Mouse (Mus musculus) lung, embryonic 16.5 days (tissue): ENCODE results near the gene Anxa7. TPM values are rescaled to one million over a fixed set of nuclear protein-coding genes. Genes with fewer than 3 reads are reported as not detected.
A peak's percentile ranks its signal among the peaks of the same experiment; 100 is the strongest.

Source experiments
- ATAC-seq: fragments of 200-750 bp; cut with Nextera tagmentation; 2 replicates; pipeline ENCODE4 v1.8.0; 2017; ENCODE audit warnings: low read depth, mild to moderate bottlenecking, moderate library complexity
- H3K27ac ChIP-seq: fragments of 300-500 bp; sonication (generic); 2 replicates; pipeline ENCODE4 v1.5.1; 2014; ENCODE audit warnings: mild to moderate bottlenecking, control low read depth, low read length
- H3K27me3 ChIP-seq: fragments of 300-500 bp; sonication (generic); 2 replicates; pipeline ENCODE4 v1.6.1; 2014; ENCODE audit warnings: low read depth, low read length, mixed read lengths; ENCODE audit not compliant: control insufficient read depth, insufficient read depth
- H3K36me3 ChIP-seq: fragments of 300-500 bp; sonication (generic); 2 replicates; pipeline ENCODE4 v1.6.1; 2014; ENCODE audit warnings: low read length; ENCODE audit not compliant: control insufficient read depth, insufficient read depth
- H3K4me1 ChIP-seq: fragments of 300-500 bp; sonication (generic); replicated peaks from 2 replicates; pipeline ENCODE4 v1.6.1; 2014; ENCODE audit warnings: low read length, mixed read lengths; ENCODE audit not compliant: control insufficient read depth, insufficient read depth
- H3K4me2 ChIP-seq: fragments of 300-500 bp; sonication (generic); 2 replicates; pipeline ENCODE4 v1.6.1; 2014; ENCODE audit warnings: low read depth, low read length, control low read depth
- H3K4me3 ChIP-seq: fragments of 300-500 bp; sonication (generic); 2 replicates; pipeline ENCODE4 v1.5.1; 2014; ENCODE audit warnings: mild to moderate bottlenecking, low read length, control low read depth
- H3K9ac ChIP-seq: fragments of 300-500 bp; sonication (generic); 2 replicates; pipeline ENCODE4 v1.6.1; 2014; ENCODE audit warnings: low read length, control low read depth
- H3K9me3 ChIP-seq: fragments of 300-500 bp; sonication (generic); 2 replicates; pipeline ENCODE4 v1.6.1; 2016; ENCODE audit warnings: low read length; ENCODE audit not compliant: control insufficient read depth
- WGBS: fragments of 180-500 bp; shearing (Covaris S2); extraction: QIAGEN DNeasy Blood & Tissue Kit; methylation state at CpG from one replicate; pipeline ENCODE4 v1.1.7; 2014; 5-methylcytosine and 5-hydroxymethylcytosine counted together
- polyA plus RNA-seq: library from polyadenylated mRNA; unstranded; fragments of >200 nt; fragmentation: Nextera tagmentation; extraction: Ambion mirVana; gene quantifications from 2 replicates; pipeline ENCODE4 v1.2.1, GENCODE M21; 2015

The Anxa7 gene
- polyA plus RNA-seq, 1 experiment from 2014 or later = 45.4 TPM

DNA sequence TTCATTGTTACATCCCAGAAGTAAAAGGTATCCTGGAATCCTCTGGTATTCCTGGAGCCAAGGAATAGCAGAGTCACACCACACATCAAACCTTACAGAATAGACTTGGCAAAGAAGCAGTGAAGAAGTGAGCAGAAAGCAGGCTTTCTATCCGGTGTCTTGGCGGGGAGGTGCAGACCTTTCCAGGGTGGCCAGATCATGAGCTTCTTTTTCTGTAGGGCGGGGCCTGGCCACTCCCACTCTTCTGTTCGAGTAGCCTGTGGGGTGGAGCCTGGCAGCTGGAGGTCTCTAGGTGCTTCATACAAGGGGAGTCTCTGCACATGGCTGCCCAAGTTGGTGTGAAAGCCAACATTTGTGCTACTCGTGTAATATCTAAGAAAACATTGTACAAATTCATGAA, 1.3 kb upstream of the Anxa7 start:
- ATAC-seq = no peak
- H3K27me3 ChIP-seq = no peaks in the 10 kb centered on the region
- 24% methylated on average over 5 of the region's 5 CpGs for WGBS
- H3K9me3 ChIP-seq = no peaks in the 10 kb centered on the region
- no peak overlapping the region for H3K27ac ChIP-seq
- H3K9ac ChIP-seq = no peak overlapping the region
- H3K4me2 ChIP-seq = no peak overlapping the region
- H3K36me3 ChIP-seq = no peaks in the 10 kb centered on the region; the same call in 1 of the 2 replicates
- H3K4me3 ChIP-seq = no peak overlapping the region
- peaks cover 10% of the 10 kb centered on the region; the same call in 1 of the 2 replicates for H3K4me1 ChIP-seq

DNA sequence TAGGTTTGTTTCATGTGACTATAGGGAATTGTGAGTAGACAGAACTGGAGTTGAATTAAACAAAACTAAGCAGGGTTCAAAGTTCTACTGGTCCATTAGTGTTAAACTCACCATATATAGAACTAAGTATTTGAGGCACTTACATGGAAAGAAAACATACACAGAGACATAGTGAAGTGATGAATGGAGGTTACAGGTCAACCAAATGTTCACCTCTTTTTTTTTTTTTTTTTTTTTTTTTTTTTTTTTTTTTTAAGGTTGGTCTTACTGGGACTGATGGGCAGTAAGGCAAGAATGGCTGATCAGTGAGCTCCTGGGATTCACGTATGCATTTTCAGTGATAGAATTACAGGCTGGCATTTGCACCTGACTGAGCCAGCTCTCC, 254 bp upstream of the Anxa7 start:
- ATAC-seq = peak; percentile 16
- Histone ChIP-seq H3K27ac (peak overlapping the region; percentile 73), H3K27me3 (no peaks in the 10 kb centered on the region), H3K4me3 (peak overlapping the region; percentile 65), H3K4me1 (peaks cover 10% of the 10 kb centered on the region; the same call in 1 of the 2 replicates), H3K9ac (peak overlapping the region; percentile 78), H3K9me3 (no peaks in the 10 kb centered on the region), H3K4me2 (peak overlapping the region; percentile 69), H3K36me3 (no peaks in the 10 kb centered on the region; the same call in 1 of the 2 replicates)
- 57% methylated on average over 1 of the region's 1 CpGs for WGBS

DNA sequence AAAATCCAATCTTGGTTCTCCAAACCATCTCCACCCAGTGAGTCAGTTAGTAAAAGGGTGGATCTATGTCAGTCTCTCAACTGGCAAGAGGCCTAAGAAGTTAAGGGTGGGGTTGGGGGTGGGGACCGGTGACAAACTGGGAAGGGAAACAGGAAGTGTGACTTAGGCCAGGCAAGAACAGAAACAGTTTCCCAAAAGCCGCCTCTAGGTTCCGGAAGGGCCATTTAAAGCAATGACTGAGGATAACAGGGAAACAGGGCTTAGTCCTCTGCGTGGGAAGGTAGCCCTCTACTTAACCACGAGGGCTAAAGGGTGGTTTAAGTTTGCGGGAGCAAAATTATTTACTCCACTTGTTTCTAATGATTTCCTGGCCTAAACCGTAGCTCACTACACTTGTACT, 1.1 kb downstream of the Anxa7 start:
- H3K4me3 ChIP-seq = peak overlapping the region; percentile 65
- peak overlapping the region; percentile 69 for H3K4me2 ChIP-seq
- 10% methylated on average over 7 of the region's 7 CpGs for WGBS
- no peaks in the 10 kb centered on the region for H3K9me3 ChIP-seq
- ATAC-seq = peak; percentile 46; the same call in 1 of the 2 replicates
- no peaks in the 10 kb centered on the region for H3K27me3 ChIP-seq
- H3K4me1 ChIP-seq = peaks cover 10% of the 10 kb centered on the region; the same call in 1 of the 2 replicates
- peak overlapping the region; percentile 73 for H3K27ac ChIP-seq
- peak overlapping the region; percentile 78 for H3K9ac ChIP-seq
- no peaks in the 10 kb centered on the region for H3K36me3 ChIP-seq

DNA sequence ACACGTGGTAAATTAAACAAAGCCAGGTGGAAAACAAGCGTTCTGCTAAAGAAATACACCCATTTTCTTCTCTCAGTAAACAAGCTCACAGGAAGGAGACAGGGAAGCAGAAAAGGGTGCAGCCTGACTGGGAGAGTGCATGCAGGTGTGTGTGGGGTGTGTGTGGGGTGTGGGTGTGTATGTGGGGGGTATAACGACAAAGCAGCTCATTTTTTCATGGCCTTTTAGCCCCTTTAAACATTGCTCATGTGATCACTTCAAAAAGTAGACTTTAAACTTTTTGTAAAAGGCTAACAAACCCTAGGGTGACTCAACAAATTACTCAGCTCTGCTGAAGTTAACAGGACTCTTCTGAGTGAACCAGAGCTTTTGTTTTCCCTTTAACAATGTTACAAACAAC, 1.5 kb downstream of the Anxa7 start:
- Histone ChIP-seq H3K27me3 (no peaks in the 10 kb centered on the region), H3K27ac (0 out of 2 replicates have a peak overlapping the region, but pooled peaks have one; percentile 29), H3K9ac (no peak overlapping the region), H3K4me1 (peaks cover 10% of the 10 kb centered on the region; the same call in 1 of the 2 replicates), H3K4me3 (peak overlapping the region; percentile 65), H3K9me3 (no peaks in the 10 kb centered on the region), H3K4me2 (peak overlapping the region; percentile 69), H3K36me3 (no peaks in the 10 kb centered on the region)
- ATAC-seq = no peak
- 24% methylated on average over 3 of the region's 3 CpGs for WGBS

DNA sequence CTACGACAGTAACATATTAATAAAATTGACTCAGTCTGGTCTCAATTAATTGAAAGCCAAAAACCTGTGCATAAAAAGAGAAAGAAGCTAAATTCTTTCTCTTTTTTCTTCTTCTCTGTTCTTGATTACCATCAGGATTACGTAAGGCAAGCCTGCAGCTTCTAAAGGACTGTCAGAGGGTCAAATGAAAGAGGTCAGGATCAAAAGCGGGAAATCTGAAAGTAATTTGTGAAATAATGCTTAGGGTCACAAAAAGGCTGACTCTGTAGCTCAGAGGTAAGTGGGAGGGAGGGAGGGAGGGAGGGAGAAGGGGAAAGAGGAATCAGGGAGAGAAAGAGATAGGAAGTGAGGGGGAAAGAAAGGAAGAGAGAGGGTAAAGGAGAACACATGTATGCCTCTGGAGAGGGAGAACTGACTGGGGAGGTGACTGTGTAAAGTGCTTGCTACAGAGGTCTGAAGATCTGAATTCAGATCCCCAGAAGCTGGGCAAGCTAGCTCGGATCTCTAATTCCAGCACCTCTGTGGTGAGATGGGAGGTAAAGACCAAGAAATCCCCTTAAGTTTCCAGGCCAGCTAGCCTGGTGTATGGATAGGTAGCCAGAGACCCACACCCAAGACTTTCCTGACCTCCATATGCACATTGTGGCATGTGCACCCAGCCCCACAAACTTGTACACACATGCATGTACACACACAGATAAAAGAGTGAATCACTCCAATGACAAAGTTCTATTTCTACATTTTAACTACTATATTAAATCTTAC, 2.5 kb downstream of the Anxa7 start:
- Histone ChIP-seq H3K36me3 (0 out of 2 replicates have a peak, but pooled peaks cover 4% of the 10 kb centered on the region), H3K27ac (no peak overlapping the region), H3K9me3 (no peaks in the 10 kb centered on the region), H3K4me1 (peaks cover 10% of the 10 kb centered on the region; the same call in 1 of the 2 replicates), H3K4me3 (no peak overlapping the region), H3K27me3 (no peaks in the 10 kb centered on the region), H3K4me2 (no peak overlapping the region), H3K9ac (no peak overlapping the region)
- no peak for ATAC-seq
- 70% methylated on average over 4 of the region's 4 CpGs for WGBS

DNA sequence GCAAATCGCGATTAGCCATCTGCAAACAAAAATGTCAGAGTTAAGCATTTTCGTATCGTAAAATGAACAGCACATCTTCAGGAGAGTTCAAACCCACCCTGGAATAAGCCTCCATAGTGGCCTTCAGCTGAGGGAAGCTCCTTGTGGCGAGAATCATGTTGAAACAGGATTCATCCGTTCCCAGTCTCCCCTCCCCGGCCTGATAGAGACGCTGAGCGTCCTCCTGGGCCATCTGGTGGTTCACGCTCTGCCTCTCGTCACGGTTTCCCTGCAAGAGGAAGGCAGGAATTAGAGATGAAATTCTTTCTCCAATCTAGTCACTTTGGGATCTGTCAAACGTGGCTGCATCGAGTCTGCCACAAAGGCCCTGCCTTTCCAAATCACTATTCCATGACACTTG, 19.7 kb downstream of the Anxa7 start:
- H3K36me3 ChIP-seq = peaks cover 52% of the 10 kb centered on the region
- 75% methylated on average over 14 of the region's 14 CpGs for WGBS
- H3K27ac ChIP-seq = no peak overlapping the region

DNA sequence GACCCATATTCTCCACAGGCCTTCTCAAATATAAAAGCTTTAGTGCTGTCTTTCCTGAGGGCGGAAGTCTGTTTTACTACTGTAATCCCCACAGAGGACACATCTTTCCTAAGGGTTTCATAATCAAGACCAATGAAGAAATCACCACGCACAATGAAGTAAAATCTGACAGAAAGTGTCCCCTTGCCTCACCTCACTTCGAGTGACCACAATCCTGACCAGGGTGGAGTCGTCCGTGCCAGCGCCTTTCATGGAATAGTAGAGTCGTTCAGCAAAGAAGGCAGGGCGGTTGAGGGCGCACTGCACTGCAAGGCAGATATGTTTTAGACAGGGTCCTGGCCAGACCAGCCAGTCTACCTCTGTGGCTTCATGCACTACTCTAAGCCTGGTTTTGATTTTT, 21.6 kb downstream of the Anxa7 start:
- Histone ChIP-seq H3K4me1 (no peaks in the 10 kb centered on the region), H3K9me3 (no peaks in the 10 kb centered on the region), H3K9ac (no peak overlapping the region), H3K36me3 (peaks cover 44% of the 10 kb centered on the region), H3K27ac (no peak overlapping the region), H3K27me3 (no peaks in the 10 kb centered on the region), H3K4me3 (no peak overlapping the region), H3K4me2 (no peak overlapping the region)
- ATAC-seq = no peak
- 94% methylated on average over 9 of the region's 9 CpGs for WGBS

More for the DNA sequence above, 19.7 kb downstream of the Anxa7 start:
- Histone ChIP-seq H3K27me3 (no peaks in the 10 kb centered on the region), H3K4me1 (no peaks in the 10 kb centered on the region), H3K4me3 (no peak overlapping the region), H3K9ac (no peak overlapping the region), H3K9me3 (no peaks in the 10 kb centered on the region), H3K4me2 (no peak overlapping the region)
- no peak for ATAC-seq

DNA sequence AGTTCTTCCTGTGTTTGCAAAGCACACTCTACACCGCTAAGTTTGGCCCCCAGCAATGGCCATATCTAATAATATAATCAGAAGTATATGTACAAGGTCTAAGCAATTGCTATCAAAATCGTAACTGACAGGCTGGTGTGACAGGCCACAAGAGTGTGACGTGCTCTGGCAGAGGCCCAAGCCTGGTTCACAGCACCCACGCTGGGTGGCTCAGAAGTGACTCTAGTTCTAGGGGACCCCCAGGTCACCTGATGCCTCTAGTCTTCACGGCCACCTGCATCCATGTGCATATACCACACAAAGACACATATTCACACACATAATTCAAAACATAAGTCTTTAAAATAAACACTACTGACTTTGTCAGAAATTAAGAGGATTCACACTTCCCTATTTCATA, 27.0 kb downstream of the Anxa7 start:
- Histone ChIP-seq H3K4me1 (0 out of 2 replicates have a peak, but pooled peaks cover 2% of the 10 kb centered on the region), H3K27ac (no peak overlapping the region), H3K4me3 (no peak overlapping the region), H3K36me3 (peaks cover 15% of the 10 kb centered on the region), H3K4me2 (no peak overlapping the region), H3K9me3 (no peaks in the 10 kb centered on the region), H3K9ac (no peak overlapping the region), H3K27me3 (no peaks in the 10 kb centered on the region)
- WGBS = 84% methylated on average over 5 of the region's 5 CpGs
- ATAC-seq = no peak

DNA sequence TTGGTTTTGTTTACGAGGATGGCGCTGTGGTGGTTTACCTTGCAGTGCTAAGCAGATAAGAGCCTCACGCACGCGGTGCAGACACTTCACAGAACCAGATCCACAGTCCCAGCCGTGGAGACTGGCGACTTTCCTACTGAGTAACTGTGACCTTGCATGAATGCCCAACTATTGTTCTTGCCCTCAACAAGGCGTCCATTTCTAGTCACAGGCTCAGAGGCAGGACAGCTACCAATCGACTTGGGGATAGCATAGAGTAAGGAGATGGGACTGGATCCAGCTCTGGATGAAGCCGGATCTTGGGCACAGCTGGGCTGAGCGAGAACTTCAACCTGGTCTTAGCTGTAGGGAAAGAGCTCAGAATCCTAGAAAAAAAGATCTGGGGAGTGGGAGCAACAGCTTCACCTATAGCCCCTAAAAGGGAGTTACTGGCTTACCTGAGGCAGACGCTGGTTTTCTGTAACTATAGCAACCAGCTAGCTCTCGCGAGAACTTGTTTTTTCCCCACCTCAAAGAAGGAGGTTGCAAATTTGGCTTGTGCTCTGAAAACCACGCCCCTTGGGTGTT, 28.1 kb downstream of the Anxa7 start, which contains the start of gene Cfap70:
TSS of gene Cfap70 (minus strand) at position 462 of the 567 bp plus-strand sequence.
- Histone ChIP-seq H3K4me2 (peak within 1 kb of the TSS; percentile 67), H3K27me3 (no peaks in the 10 kb centered on the region), H3K4me3 (peak within 1 kb of the TSS; percentile 55), H3K9me3 (no peaks in the 10 kb centered on the region), H3K4me1 (peaks cover 2% of the 10 kb centered on the region; the same call in 1 of the 2 replicates), H3K27ac (no peak within 1 kb of the TSS), H3K36me3 (peaks cover 13% of the 10 kb centered on the region), H3K9ac (peak within 1 kb of the TSS; percentile 60)
- 3% methylated on average over 15 of the region's 15 CpGs for WGBS
- ATAC-seq = peak; percentile 69
